Mouse (Mus musculus): ENCODE data around the gene Cracr2a.
"Not testable (repeated sequence)": the region's sequence is repeated elsewhere in the genome, so short reads cannot be mapped to it uniquely, and the experiment has no call there.

Cracr2a gene

GRCm38 (mm10) chr6:127561231-127562020, at the start of gene Cracr2a:
Gene Cracr2a (plus strand): TSS chr6:127561338.
- DNase-seq (ENCODE audit: low read depth, low spot score) = peak; percentile 89

GRCm38 (mm10) chr6:127513776-127514175, 47.4 kb upstream of the Cracr2a start:
- DNase-seq (ENCODE audit: low read depth, low spot score) = not testable (repeated sequence)

- DNase-seq (ENCODE audit: low read depth, low spot score) = no peak
Observed at GRCm38 (mm10) chr6:127521176-127521575, 40.0 kb upstream of the Cracr2a start.

- DNase-seq (ENCODE audit: low read depth, low spot score) = no peak
Observed at GRCm38 (mm10) chr6:127522326-127522725, 38.8 kb upstream of the Cracr2a start.

- peak; percentile 81 for DNase-seq (ENCODE audit: low read depth, low spot score)
Observed at GRCm38 (mm10) chr6:127524442-127524841, 36.7 kb upstream of the Cracr2a start.

GRCm38 (mm10) chr6:127528625-127529024, 32.5 kb upstream of the Cracr2a start:
- no peak for DNase-seq (ENCODE audit: low read depth, low spot score)

GRCm38 (mm10) chr6:127529451-127529850, 31.7 kb upstream of the Cracr2a start:
- no peak for DNase-seq (ENCODE audit: low read depth, low spot score)

GRCm38 (mm10) chr6:127530206-127530605, 30.9 kb upstream of the Cracr2a start:
- DNase-seq (ENCODE audit: low read depth, low spot score) = no peak

GRCm38 (mm10) chr6:127531412-127532205, 29.5 kb upstream of the Cracr2a start:
- DNase-seq (ENCODE audit: low read depth, low spot score) = no peak

GRCm38 (mm10) chr6:127532304-127532703, 28.8 kb upstream of the Cracr2a start:
- no peak for DNase-seq (ENCODE audit: low read depth, low spot score)

GRCm38 (mm10) chr6:127533766-127534165, 27.4 kb upstream of the Cracr2a start:
- no peak for DNase-seq (ENCODE audit: low read depth, low spot score)

- DNase-seq (ENCODE audit: low read depth, low spot score) = no peak
Observed at GRCm38 (mm10) chr6:127537035-127537434, 24.1 kb upstream of the Cracr2a start.

GRCm38 (mm10) chr6:127538118-127538517, 23.0 kb upstream of the Cracr2a start:
- no peak for DNase-seq (ENCODE audit: low read depth, low spot score)

- DNase-seq (ENCODE audit: low read depth, low spot score) = no peak
Observed at GRCm38 (mm10) chr6:127539226-127539625, 21.9 kb upstream of the Cracr2a start.

- no peak for DNase-seq (ENCODE audit: low read depth, low spot score)
Observed at GRCm38 (mm10) chr6:127539659-127540058, 21.5 kb upstream of the Cracr2a start.

GRCm38 (mm10) chr6:127540517-127540916, 20.6 kb upstream of the Cracr2a start:
- DNase-seq (ENCODE audit: low read depth, low spot score) = no peak

GRCm38 (mm10) chr6:127541617-127542374, 19.3 kb upstream of the Cracr2a start:
- DNase-seq (ENCODE audit: low read depth, low spot score) = peak; percentile 85

- no peak for DNase-seq (ENCODE audit: low read depth, low spot score)
Observed at GRCm38 (mm10) chr6:127546676-127547075, 14.5 kb upstream of the Cracr2a start.

GRCm38 (mm10) chr6:127552940-127553339, 8.2 kb upstream of the Cracr2a start:
- no peak for DNase-seq (ENCODE audit: low read depth, low spot score)

- DNase-seq (ENCODE audit: low read depth, low spot score) = no peak
Observed at GRCm38 (mm10) chr6:127555553-127555952, 5.6 kb upstream of the Cracr2a start.

- no peak for DNase-seq (ENCODE audit: low read depth, low spot score)
Observed at GRCm38 (mm10) chr6:127560872-127561230, 287 bp upstream of the Cracr2a start.

GRCm38 (mm10) chr6:127563511-127563910, 2.4 kb downstream of the Cracr2a start:
- no peak for DNase-seq (ENCODE audit: low read depth, low spot score)
